Mouse (Mus musculus) kidney, adult 9 months (tissue): Measurements from ENCODE around the gene Gm49387.

Experiments used
- DNase-seq: peaks from one replicate; pipeline ENCODE4 v3.0.0; 2022

The Gm49387 gene

GRCm38 (mm10) chr14:31640346-31640889 is at the start of gene Gm49387:
Gene Gm49387, minus strand, starts transcription at chr14:31640878.
- no peak for DNase-seq

DNA sequence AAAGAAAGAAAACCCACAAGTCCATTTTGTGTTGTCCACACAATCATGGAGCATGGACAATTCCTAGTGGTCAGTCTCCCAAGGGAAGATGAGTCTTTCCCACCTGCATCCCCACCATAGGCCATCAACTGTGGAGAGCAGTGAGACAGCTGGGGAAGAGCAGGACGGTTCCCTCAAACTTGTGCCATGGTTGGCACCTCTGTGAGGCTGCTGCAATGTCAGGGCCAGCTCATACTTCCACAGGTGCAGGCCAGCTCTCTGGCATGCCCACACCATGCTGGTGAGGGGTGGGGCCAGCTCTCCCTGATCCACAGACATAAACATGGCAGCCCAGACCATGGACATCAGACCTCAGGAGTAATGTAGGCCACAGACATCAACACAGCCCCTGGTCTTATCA is 45.6 kb upstream of the Gm49387 start:
- no peak for DNase-seq

- DNase-seq, result no peak
These were observed 45.0 kb upstream of the Gm49387 start for GRCm38 (mm10) chr14:31685680-31686079.

DNA sequence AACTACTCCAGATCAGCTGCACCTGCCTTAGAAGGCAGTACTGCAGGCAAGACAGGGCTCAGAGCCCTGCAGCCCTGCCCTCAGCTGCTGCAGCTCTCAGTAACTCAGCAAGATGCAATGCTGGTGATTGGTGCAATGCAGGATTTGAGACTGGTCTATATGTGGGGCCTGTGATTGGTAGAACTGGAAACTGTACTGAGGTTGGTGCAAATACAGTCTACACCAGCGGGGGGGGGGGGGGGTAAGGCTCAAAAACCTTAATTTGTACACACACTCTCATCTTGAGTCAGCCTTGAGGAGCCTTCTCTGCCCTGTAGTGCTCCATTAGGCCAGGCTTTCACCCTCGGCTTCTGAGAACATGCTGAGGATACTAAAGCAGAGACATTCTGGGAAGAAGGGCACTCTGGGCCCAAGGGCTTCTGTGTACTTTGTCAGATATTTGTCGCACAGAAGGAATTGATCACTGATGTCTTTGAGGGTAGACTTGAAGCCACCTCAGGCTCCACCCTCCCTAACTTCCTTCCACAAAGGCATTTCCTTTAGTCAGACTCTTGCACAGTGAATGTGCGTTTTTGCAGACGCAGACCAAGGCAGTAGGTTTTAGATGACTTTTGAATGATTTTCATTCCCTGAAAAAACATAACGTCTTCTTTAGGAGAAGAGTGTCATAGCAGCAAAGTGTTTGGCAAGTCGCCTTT is 43.8 kb upstream of the Gm49387 start:
- no peak for DNase-seq

DNA sequence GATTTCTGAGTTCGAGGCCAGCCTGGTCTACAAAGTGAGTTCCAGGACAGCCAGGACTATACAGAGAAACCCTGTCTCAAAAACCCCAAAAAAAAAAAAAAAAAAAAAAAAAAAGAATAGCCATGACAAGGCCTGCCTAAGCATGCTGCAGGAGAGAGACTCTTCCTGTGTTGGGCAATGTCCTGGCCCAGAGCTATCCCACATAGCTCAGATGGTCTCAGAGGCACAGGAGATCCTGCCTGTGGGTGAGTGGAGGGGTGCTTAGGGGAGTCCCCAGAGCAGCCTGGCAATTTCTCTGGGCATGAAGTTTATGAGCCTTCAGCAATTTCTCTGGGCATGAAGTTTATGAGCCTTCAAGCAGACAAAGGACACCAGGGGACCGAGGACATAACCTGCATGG is 42.9 kb upstream of the Gm49387 start:
- no peak for DNase-seq

DNA sequence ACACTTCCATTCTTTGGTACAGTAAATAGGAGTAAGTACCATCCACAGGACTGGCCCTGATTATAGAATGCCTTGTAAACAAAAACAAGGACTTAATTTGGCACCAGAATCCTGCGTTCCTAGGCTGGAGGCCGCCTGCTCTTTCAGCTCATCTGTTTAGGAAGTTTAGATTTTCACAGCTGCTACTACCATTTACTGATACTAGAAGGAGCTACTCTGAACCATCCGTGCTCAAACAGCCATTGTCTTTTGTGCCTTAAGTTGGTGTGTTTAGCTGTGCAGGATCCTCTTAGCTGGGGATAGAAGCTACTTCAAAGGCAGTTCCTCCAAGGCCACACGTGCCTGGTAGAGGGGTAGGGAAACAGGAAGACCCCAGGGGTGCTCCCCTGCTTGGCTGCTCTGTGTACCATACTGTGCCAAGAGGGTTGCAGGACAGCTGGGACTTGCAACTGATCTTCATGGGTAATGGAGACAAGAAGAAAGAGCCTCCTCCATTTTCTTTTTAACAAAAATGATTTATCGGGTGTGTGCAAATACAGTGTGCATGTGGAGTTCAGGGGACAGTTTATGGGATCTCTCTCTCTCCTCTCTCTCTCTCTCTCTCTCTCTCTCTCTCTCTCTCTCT is 41.4 kb upstream of the Gm49387 start:
- no peak for DNase-seq

DNA sequence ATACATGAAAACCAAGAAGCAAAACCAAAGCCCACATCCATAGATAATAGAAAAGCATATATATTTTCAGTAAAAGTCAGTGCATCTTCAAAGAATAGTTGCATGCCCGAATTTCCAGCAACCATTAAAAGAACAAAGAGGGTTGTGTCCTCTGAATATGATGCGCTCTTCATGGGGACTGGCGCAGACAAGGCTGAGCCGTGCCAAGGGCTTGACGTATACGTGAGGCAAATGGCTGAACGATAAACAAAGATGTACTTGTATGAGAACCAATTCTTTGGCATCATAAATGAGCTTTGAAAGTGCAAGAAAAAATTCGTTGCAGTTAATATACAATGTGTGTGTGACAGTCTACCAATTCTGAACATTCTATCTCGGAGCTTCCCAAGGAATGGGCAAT is 40.6 kb upstream of the Gm49387 start:
- no peak for DNase-seq

DNA sequence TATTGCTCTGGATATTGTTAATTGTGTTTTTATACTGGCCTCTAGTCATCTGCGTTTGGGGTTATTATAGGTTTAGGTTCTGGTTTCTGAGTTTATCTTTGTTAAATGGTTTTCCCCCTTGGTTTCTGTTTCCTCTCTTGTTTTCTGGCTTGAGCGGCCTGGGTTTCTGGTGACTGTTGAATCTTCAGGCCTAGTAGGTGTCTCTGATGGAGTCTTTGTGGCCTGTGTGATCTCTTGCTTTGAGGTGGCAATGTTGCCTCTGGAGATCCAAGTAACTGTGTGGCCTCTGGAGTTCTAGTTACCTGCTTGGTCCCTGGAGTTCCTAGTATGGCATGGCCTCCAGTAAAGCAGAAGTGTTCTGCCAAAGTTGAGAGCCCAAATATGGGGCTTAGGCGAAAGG is 40.0 kb upstream of the Gm49387 start:
- DNase-seq, result no peak

- DNase-seq, result no peak
These were observed 31.1 kb upstream of the Gm49387 start for GRCm38 (mm10) chr14:31671635-31672320.

DNA sequence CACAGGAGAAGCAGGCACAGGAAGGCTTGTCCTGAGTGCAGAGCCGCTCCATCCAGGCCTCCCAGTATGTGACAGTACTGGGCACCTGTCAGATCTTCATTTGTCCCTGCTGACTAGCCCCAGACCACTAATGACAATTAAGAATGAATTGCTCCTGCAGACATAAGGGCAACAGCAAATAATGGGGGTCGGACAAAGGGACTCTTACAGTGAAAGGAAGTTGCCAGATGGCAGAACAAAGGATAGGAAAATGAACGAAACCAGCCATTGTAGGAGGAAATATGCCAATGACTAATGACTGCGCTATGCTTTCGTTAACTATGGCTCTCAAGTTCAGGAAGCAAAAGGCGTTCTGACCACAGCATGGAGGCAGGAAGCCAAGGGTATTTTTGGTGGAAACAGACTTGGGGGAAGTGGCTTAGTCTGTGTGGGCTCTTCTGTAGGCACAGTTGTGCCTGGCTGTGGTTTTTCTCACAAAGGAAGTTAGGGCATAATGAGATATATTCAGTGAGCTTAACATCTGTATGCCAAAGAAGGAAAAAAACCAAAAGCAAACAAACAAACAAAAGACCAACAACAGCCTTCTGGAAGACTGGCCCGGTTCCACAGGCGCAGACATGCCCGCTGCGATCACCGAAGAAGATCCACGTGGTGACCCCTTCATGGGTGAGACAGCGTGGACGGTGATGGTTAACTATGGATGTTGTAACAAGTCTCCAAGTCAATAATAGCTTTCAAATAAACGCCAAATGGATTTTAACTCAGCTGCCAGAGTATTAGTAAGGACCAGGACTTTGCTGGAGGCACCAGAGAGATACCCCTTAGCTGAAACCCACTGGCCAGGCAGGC is 29.2 kb upstream of the Gm49387 start:
- DNase-seq, result peak; percentile 56

GRCm38 (mm10) chr14:31669161-31669611 is 28.5 kb upstream of the Gm49387 start:
- DNase-seq, result peak; percentile 74

DNA sequence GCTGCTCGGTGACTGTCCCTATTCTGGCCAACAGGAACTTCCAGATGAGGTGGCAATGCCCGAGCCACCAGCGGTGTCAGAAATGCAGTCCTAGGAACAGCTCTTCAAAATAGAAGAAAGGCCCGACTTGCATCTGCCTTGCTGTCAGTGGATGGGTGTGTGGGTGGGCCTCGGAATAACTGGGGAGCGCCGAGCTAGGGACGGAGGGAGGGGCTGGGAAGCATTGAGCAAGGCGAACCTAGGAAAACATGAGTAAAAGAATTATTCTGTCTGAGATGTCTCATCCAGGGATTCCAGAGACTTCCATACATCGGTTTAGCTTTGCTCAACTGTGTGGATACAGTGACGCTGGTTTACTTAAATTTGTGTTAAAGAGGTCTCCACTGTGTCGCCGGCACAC is 27.6 kb upstream of the Gm49387 start:
- no peak for DNase-seq

DNA sequence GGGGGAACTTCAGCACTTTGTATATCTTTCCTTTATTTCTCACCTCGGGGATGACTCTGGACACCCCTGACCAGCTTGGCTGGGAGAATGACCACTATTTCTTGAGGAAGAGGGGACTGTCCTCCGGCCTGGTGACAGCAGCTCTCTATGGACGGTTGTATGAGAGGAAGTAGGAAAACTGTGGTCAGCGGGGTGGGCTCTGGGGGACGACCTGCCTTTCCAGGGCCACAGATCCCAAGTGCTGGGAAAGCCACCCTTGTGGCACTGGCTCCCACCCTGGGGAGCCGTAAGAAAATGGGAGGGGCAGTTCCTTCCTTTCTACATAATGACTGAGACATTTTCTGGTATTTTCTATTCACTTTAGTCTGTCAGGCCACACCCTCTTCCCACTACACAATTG is 27.1 kb upstream of the Gm49387 start:
- DNase-seq, result peak; percentile 30

- DNase-seq, result peak; percentile 34
These were observed 26.4 kb upstream of the Gm49387 start for GRCm38 (mm10) chr14:31666931-31667705.

GRCm38 (mm10) chr14:31665566-31665940 is 24.9 kb upstream of the Gm49387 start:
- DNase-seq, result no peak

DNA sequence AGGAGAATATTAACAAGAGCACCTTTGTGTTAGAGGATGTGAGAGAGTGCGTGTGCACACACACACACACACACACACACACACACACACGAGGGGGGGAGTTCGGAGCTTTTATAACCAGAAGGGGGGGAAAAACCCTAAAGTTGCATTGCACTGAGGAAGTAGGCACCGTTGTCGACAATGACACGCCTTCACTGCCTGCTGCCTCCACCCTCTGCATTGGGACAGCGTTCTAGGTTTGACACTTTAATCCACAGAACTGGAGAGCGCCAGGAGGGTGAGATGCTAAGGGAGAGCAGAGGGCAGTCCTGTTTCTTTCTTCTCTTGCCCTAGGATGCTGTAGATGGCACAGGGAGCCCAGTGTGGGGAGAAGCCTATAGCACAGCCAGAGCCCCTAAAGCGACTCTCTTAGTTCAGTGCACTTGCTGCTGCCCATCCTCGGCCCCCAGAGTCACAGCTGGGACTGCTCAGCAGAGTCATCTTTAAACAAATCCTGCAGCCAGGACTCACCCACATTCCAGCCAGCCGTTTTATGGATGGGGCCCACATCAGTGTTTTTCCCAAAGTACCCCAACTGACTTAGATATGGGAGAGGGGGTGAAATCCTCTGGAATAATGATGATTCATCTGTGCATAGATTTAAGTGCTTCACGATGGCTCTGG is 24.4 kb upstream of the Gm49387 start:
- no peak for DNase-seq

GRCm38 (mm10) chr14:31664100-31664902 is 23.6 kb upstream of the Gm49387 start:
- DNase-seq, result peak; percentile 44

- no peak for DNase-seq
These were observed 22.9 kb upstream of the Gm49387 start for GRCm38 (mm10) chr14:31663376-31664099.

- peak; percentile 84 for DNase-seq
These were observed 22.0 kb upstream of the Gm49387 start for GRCm38 (mm10) chr14:31662555-31663211.
